Mouse (Mus musculus): Measurements from ENCODE around the gene Zfyve1.
A peak's percentile ranks its signal among the peaks of the same experiment; 100 is the strongest.
"Not testable (repeated sequence)": the region's sequence is repeated elsewhere in the genome, so short reads cannot be mapped to it uniquely, and the experiment has no call there.

The Zfyve1 gene

DNA sequence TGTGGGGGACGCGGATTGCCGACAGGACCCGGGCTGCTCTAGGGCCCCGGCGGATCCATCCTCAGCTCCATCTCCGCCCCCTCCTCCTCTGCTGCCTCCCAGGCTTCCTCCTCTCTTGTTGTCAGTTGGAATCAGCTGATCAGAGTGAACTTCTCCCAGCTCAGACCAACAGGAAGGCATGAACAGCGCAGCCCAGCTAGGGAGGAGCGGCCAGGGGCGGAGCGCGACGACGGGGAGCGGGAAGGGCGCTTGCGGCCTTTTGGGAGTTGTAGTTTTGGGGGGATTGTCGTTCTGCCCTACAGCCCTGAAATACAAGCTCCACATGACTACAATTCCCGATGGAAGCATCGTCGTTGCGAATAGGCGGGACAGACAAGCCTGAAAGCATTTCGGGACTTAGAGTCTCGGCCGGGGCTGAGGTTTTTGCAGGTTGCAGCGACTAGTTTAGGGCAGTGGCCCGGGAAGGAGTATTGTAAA, at the start of gene Zfyve1:
Gene Zfyve1, minus strand, starts transcription at position 198 of the 477 bp plus-strand sequence.
- DNase-seq (ENCODE audit: low read depth, low spot score): peak; percentile 98

DNA sequence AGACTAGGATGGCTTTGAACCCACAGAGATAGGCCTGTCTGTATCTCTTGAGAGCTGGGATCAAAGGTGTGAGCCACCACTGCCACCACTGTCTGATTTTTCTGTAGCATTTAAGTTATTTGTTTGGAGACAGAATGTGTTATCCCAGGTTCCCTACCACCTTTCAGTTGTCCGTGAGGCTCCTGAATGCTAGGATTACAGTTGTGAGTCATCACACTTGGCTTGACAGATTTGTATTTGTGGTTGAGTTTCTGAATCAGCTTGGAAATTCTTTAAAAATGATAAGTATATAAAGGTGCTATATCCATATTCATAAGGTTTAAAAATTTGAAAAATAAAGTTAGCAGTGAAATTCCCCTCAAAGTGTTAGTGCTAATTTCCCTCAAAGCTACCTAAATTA, 46.1 kb upstream of the Zfyve1 start:
- DNase-seq (ENCODE audit: low read depth, low spot score): peak; percentile 74

DNA sequence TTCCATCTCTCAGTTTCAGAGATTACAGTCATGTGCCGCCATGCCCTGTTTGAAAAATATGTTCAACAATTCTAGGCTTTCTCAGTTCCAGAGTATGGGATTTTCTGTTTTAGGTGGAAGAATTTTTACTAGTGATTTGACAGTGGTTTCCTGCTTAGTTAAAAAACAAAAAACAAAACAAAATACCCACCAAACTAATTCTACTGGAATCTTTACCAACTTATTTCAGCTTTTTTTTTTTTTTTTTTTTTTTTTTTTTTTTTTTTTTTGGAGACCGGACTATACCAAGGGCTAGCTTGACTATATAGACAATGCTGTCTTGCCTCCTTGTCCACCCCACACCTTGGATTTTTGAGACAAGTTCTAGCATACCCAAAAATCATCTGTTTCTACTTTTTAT, 44.2 kb upstream of the Zfyve1 start:
- no peak for DNase-seq (ENCODE audit: low read depth, low spot score)

DNA sequence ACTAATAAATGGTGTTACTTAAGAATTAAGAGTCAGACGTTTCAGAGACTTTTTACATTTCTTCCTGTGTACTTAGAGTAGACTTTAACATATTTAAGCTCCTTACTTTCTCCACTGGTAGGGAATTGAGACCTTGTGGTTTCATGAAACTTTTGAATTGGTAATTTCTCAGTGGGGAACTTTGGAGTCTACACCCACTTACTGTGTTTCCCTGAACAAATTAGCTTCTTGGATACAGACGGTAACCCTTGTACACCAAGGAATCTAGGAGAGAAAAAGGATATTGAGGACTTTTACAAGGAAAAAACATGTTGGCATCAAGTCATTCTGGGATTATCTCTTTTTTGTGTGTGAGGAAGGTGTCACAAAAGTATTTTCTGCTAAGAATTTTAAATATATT, 36.8 kb upstream of the Zfyve1 start:
- peak; percentile 19 for DNase-seq (ENCODE audit: low read depth, low spot score)

DNA sequence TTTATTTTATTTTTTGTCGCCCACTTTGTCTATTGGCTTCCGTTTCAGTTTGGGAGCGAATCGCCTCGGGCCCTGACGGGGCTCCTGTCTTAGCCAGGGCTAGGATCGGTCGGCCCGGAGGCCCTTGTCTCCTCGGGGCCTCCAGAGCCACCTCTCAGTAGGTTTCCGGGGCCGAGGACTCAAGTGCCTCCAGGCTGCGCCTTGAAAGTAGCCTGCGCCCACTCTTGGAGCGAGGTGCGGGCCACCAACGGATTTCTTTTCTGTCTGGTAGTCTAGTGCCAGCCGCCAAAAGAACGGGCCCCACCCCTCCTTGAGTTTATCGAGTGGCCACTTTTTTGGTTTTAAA, 35.6 kb upstream of the Zfyve1 start:
- peak; percentile 57 for DNase-seq (ENCODE audit: low read depth, low spot score)

DNA sequence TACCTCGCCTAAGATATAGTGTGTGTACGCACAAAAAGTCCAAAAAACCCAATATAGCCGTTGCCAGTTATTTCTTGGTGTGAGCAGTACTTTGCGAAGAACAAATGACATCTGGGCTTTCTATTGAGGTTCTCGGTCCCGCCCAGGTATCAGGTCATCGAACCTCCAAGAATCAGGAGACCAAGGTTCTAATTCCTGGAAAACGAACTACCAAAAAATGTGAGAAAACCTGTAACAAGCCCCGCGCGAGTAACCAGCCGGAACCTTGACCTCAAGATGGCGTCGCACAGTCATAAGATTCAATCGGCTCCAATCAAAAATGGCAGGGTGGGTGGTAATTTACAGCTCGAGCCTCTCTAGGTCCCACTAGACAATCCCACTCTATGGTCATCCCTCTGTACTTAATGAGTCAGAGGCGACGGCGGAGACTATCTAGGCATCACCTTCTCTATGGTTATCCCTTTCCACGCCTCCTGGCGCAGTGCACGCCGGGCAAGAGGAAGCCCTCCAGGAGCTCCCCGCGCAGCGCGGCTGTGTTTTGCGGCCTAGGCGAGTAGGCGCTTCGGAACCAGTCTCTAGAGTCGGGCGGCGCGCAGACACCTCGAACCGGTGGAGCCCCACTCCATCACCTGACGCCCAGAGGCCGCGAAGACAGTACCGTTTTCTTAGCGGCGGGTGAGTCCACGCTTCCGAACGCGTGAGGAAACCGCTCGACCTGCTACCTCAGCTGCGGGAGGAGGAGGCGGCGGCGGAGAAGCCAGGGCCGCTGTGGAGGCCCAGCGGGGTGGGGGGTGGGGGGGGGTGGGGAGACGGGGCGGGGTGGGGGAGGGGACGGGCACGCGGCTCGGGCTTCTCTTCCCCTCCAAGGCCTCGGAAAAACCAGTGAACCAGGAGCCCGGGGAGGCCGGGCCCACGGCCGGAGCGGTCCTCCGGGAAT, 35.0 kb upstream of the Zfyve1 start:
- DNase-seq (ENCODE audit: low read depth, low spot score): peak; percentile 98

DNA sequence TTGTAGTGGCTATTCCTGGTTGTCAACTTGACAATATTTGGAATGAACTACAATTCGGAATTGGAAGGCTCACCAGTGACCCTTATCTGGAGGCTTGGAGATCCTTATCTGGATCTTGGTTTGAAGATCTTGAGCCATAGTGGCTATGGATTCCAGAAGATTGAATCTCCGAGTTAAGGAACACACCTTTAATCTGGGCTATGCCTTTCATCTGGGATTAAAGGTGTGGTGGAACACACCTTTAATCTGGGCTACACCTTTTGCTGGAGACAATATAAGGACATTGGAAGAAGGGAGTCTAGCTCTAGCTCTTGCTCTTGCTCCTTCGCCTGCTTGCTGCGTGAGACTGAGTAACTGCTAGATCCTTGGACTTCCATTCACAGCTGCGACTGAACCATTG, 33.9 kb upstream of the Zfyve1 start, which contains the start of gene Rbm25:
Gene Rbm25, plus strand, starts transcription at position 301 of the 400 bp plus-strand sequence.
- not testable (repeated sequence) for DNase-seq (ENCODE audit: low read depth, low spot score)

DNA sequence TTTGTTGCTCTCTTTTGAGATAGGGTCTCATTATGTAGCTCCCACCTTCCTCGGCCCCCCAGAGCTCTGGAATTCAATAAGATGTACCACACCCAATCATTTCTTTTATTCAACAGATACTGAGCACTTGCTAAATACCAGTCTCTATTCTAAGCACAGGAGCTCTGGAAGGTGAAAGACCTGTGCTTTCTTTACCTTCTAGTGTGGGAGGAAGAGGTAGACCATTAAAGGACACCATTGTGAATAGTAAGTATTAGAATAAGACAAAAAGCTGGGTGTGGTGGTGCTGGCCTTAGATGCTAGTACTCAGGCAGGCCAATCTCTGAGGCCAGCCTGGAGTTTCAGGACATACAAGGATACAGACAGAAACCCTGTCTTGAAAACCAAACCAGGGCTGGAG, 27.3 kb upstream of the Zfyve1 start:
- no peak for DNase-seq (ENCODE audit: low read depth, low spot score)

DNA sequence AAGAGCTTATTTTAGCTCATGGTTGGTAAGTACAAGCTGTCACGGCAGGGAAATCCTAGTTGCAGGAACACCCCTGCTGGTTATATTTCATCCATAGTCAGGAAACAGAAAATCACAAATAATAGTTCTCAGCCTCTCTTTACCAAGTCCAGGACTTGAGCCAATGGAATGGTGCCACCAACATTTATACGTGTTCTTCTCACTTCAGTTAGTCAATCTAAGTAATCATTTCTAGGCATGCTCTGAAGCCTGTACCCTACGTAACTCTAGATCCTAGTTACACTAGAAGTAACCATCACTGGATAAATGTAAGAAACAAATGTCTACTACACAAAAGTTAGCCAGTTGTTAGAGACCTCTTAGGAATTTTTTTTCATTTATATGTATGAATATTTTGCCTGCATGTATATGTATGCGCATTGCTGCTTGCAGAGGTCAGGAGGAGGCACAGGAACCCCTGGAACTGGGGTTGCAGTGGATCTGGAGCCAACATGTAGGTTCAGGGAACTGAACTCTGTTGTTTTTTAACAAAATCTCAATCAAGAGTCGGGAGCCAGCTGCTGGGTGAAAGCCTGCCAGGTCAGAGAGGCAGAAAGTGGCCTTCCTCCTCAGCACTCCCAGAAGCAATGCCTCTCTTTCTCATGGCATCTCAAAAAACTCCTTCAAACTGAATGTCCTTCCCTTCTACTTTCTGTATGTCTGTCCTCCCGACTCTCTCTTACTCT, 25.2 kb upstream of the Zfyve1 start:
- DNase-seq (ENCODE audit: low read depth, low spot score): no peak

DNA sequence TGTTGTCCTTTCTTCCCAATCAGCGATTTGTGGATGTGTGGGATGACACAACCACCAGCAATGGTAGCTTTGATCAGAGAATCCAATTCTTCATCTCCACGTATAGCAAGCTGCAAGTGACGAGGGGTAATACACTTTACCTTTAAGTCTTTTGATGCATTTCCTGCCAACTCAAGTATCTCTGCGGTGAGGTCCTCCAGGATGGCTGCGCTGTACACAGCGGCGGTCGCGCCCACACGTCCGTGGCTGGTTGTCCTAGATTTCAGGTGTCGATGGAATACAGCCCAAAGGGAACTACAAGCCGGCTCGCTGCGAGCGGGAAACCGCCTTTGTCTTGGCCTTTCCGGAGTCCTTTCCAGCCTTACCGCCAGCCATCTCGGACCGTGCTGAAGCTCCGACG, 23.7 kb upstream of the Zfyve1 start:
- DNase-seq (ENCODE audit: low read depth, low spot score): not testable (repeated sequence)

DNA sequence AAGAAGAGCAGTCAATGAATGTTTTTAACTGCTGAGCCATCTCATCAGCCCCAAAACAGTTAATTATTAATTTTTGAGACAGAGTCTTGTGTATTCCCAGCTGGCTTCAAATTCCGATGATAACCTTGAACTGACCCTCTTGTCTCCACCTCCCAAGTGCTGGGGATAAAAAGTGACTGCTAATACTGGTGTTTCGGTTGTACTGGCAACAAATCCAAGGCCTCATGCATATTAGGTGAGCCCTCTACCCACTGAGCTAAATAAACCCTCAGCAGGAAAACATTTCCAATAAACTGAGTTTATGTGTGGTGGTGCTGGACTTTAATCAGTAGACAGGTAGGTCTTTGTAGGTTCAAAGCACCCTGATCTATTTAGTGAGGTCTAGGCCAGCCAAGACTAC, 22.0 kb upstream of the Zfyve1 start:
- DNase-seq (ENCODE audit: low read depth, low spot score): no peak

DNA sequence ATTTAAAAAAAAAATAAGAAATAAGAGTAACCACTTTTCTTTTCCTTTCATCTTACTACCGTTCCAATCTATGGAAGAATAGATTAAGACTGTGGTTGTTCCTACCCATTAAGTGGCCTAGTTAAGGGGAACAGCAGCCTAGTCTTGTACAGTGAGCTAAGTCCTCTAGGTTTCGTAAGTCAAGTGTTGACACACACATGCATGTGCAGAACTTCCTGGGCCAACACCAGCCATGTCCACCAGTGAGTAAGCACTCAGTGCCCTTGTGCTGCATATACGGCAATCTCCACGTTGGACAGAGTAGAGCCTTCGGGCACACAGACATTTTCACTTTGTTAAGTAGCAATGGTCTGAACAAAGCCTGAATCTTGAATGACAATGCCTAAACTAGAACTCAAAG, 20.2 kb upstream of the Zfyve1 start:
- DNase-seq (ENCODE audit: low read depth, low spot score): no peak

DNA sequence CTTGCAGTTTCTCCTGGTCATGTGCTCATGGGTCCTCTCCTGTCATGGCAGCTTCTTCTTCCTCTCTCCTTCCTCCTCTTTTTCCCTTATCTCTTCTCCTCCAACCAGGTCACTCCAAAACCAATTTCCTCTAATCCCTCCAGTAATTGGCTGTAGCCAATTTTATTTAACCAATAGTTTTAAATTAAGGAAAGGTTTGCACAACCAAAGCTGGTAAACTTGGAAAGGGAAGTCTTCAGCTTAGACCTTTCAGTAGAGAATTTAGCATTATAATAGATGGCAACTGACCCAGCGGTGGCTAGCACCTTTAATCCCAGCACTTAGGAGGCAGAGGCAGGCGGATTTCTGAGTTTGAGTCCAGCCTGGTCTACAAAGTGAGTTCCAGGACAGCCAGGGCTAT, 9.4 kb upstream of the Zfyve1 start:
- DNase-seq (ENCODE audit: low read depth, low spot score): not testable (repeated sequence)

DNA sequence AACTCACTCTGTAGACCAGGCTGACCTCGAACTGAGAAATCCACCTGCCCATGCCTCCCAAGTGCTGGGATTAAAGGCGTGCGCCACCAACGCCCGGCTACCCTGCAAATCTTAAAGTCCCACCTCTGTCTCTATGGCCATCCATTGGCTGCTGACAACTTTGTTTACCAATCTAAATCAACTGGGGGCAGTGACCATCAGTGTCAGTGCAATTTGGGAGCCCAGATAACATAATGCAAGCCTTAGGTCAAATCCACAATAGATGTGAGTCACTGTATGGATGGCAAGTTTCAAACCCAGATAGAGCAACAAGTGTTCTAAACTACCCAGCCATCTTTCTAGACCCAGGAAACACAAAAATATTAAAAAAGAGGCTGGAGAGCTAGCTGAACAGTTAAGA, 5.3 kb upstream of the Zfyve1 start:
- DNase-seq (ENCODE audit: low read depth, low spot score): no peak

DNA sequence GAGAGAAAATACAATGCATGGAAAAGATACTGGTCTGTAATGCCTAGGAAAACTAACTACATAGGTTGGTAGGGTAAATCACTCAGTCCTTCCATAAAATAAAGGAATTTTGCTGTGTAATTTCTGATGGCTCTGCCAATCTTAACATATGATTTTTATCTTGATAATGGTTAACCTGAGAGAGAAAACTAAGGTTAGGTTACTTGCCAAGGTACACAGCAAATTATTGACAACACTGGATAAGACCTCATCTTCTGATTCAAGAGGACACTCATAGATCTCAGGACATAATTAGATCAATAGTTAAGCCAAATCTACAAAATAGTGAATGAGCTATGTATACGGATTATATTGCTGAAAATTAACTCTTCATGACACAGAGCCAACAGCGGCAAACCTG, 859 bp upstream of the Zfyve1 start:
- DNase-seq (ENCODE audit: low read depth, low spot score): no peak

DNA sequence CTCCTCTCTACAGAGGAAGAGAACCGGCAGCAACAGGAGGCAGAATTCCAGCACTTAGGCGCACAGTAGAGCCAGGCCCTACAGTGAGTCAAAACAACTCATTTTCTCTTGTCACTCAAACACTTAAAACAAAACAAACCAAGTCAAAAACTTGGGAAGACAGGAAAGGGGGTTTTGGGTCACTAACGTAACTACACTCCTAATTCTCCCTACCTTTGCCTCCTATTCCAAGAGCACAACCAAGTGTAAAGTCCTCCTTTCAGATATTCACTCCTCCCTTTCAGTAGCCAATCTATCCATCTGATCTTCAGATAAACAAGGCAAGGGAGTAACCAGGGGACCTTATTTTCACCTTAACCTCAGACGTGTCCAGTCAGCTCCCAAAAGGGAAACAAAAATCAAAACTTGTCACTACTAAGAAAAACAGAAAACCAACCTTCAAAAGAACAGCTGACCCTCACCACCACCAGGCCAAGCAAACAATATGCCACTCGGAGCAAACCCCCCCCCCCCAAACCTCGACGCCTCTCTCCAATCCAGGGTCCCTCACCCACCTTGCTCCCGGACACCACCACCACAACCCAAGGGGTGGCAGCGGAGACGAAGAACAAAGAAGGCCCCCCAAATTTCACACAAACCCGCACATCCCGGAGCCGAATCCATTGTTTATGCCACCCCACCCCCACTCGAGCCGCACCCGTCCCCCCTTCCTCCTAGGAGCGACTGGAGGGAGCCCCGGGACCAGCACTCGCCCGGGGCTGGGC, 649 bp downstream of the Zfyve1 start:
- DNase-seq (ENCODE audit: low read depth, low spot score): peak; percentile 65

DNA sequence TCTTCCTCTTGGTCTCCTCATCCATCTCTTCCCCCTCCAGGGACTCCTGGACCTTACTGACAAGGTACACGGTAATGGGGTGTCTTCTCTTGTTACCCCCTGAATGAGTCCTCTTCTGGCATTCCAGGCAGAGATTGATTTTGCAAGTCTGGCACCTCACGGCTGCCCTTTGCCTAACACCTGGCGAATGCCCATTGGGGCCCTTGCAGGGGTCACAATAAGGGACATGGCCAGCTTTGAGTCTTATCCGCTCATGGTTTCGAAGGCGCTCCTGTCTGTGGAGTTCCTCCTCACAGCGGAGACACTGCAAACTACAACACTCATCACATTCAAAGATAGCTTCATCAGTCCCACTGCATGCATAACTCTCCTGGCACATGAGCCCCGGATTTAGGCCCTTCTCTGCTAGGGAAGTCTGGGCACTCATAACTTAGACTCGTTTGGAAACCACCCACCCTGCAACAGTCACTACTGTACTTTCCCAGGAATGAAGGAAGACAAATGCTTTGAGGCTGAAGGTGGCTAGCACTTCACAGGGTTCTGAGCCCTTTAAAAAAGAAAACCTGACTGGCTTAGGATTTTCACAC, 2.5 kb downstream of the Zfyve1 start:
- no peak for DNase-seq (ENCODE audit: low read depth, low spot score)

DNA sequence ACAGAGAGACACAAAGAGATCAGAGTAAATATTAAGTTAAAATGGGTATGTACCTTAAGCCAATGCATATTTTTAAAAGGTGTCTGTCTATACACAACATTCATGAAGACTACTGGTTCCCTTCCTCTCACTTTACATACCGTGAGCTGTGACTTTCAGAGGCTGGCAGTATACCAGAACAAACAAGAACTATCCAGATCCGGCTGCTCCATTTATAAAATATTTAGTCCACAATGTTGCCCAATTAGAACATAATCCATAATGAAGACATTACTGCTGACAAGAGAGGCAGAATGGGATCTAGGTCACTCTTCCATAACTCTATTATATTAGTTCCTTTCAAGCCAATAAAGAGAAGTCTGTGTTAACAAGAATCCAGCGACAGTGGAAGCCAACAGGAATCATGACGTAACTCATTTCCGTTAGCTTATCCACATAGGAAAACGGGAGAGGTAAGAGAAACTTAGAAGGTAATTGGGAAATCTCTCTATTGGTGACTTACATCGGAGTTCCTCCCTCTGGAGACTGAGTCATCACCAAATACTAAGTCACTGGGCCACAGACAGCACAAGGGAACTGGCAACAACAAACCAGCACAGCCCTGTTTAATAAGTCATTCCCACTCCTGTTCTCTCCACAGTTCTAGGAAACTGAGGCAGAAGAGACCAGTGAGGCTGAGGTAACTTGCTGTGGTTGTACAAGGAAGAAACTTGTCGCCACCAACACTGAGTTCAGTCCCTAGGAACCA, 5.1 kb downstream of the Zfyve1 start:
- DNase-seq (ENCODE audit: low read depth, low spot score): peak; percentile 45

DNA sequence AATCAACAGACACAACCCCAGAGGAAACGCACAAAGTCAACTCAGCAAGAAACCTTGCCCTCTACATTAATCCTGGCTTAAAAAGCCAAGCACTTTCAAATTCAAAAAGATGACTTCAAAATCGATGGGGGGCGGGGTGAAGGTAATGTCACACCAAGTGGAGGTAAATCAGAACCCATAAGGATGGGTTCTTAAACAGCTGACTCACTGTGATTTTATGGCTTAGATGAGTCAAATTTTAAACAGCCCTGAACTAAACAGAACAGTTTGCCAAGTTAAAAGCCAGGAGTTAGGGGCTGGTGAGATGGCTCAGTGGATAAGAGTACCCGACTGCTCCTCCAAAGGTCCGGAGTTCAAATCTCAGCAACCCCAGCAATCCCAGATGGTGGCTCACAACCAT, 10.4 kb downstream of the Zfyve1 start:
- DNase-seq (ENCODE audit: low read depth, low spot score): no peak

DNA sequence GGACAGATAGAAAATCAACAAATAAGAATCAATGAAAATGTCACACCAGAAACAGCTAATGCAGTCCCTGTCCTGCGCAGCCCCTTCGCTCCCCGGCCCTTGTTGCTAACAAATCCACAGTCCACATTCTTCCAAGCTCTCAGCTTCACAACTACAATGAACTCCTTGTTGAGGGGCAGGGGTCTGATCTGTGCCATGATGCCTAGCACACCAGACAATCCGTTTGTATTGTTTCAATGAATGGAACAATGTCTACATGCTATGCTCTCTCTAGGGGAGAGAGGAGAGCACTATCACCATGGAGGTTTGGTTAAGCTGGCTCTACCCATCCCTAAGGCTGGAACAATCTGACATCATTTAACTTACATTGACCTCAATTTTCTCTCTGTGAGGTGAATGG, 14.3 kb downstream of the Zfyve1 start:
- no peak for DNase-seq (ENCODE audit: low read depth, low spot score)

DNA sequence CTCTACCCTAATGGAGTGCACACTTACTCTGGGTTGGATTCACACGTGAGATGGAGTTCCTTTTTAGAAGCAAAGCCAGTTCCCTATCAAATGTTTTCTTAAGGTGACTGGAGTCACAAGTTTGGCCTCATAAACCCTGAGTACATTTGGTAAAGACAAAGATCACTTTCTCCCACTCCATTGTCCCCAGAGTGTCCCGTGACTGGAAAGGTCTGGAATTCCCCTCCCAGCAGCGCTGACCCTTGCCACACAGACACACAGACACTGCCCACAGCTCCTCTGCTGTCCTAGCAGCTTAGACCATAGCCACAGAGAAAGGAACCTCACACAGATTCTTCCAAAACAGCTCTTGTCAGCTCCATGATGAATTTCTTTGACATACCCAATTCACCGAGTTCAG, 14.9 kb downstream of the Zfyve1 start:
- DNase-seq (ENCODE audit: low read depth, low spot score): no peak
